Mouse (Mus musculus) inflammation-experienced regulatory T-cells, adult 6 months (primary cell): ENCODE data around the gene Tead1. TPM values are rescaled to one million over a fixed set of nuclear protein-coding genes. Genes with fewer than 3 reads are reported as not detected.
"Not testable (repeated sequence)": the region's sequence is repeated elsewhere in the genome, so short reads cannot be mapped to it uniquely, and the experiment has no call there.

ENCODE experiments used
- ATAC-seq: one replicate; pipeline ENCODE4 v1.8.0; 2017
- polyA plus RNA-seq, 3 experiments: library from polyadenylated mRNA; unstranded; fragments of 100-300 nt; shearing (Covaris generic); gene quantifications; one replicate each; pipeline ENCODE4 v1.2.1; 2017

Gene Tead1
- polyA plus RNA-seq, 3 experiments from 2014 or later: 0.36 to 0.39 TPM; not detected in 1

DNA sequence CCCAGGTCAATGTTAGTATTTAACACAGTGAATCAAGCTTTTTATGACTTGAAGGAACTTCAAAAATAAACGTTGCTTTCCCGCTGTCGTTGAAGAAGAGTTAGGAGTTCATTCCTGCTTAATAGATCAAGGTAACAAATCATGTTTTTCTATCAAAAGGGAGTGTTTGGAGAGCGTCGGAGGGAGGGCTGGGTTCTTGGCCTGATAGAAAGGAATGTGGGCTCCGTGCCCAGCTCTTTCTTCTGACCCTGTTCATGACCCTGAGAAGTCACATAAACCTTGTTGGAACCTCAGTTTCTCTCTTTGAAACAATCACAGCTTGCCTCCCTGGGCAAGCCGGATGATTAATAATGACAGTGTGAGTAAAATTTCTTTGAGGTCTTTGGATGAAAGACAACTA, 251.6 kb downstream of the Tead1 start:
- no peak for ATAC-seq

DNA sequence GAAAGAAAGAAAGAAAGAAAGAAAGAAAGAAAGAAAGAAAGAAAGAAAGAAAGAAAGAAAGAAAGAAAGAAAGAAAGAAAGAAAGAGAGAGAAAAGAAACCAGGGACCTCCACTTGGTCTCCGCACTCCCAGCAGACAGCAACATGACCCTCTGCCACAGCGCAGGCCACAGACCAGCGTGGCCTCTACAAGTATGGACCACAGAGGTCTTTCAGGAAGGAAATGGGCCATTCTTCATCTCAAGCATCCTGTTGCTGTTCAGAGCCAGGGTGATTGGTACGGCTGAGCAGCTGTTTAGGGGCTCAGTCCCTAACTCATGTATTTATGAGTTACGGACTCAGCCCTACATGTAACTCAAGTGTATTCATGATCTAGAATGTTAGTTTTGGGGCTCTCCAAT, 256.8 kb downstream of the Tead1 start:
- not testable (repeated sequence) for ATAC-seq

DNA sequence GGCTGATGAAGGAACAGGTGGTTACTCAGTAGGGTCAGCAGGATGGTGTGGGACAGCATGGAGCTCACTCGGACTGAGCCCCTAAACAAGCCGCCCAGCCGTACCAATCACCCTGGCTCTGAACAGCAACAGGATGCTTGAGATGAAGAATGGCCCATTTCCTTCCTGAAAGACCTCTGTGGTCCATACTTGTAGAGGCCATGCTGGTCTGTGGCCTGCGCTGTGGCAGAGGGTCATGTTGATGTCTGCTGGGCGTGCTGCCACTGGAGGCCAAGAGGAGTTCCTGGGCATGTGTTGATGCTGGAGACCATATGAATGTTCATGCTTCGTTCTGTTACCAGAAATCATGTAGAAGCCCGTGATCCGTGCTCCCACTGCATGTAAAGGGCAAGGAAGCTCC, 258.0 kb downstream of the Tead1 start:
- ATAC-seq: no peak

DNA sequence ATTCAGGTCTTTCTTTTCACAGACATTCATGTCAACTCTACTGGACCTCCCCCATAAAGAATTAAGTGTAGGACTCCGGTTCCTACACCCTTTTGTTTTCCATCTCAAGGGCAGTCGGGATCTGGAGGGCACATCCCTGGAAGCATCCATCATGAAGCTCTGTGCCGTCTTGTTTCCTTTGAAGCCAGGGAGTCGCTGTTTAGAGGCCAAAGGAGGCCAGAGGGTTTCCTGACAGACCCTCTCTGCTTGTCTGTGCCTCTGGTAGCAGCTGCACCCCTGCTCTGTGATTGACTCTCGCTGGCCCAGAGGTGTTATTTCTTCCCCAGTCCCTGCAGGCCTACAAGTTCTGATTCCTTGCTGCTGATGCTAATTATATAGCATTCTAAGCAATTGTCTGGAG, 259.8 kb downstream of the Tead1 start:
- no peak for ATAC-seq

DNA sequence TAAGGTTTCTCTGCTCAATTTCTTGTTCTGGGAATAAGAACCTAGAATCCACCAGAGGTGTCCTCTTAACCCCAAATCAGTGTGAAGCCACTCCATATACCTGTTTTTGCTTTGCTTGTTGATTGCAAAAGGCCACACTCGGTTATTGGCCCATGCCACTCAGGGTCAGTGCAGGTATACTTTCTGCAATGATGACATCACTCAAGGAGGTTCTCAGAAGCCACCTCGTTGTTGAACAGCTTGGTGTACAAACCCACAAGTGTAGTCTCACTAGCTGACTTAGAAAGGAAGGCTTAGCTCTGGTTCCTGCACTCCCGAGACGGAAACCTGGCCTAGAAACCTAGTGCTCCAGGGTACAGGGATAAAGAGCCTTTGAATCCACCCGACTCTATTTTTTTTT, 263.4 kb downstream of the Tead1 start:
- no peak for ATAC-seq

DNA sequence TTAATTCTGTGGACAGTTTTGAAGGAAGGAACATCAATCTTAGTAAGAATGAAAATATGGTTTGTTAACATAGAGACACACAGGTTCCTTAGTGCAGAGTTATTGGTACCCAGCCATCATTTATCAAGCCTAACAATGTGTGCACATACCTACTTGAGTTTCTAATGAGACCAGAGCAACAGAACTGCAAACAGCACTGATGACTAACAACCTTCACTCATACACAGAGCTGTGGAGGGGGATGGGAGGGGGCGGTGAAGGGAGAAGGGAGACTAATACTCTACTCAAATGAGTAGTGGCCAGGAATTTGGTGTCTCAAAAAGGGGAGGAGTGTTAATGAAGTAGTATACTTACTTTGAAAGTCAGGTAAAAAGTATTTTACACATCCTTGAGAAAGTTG, 263.9 kb downstream of the Tead1 start:
- no peak for ATAC-seq

DNA sequence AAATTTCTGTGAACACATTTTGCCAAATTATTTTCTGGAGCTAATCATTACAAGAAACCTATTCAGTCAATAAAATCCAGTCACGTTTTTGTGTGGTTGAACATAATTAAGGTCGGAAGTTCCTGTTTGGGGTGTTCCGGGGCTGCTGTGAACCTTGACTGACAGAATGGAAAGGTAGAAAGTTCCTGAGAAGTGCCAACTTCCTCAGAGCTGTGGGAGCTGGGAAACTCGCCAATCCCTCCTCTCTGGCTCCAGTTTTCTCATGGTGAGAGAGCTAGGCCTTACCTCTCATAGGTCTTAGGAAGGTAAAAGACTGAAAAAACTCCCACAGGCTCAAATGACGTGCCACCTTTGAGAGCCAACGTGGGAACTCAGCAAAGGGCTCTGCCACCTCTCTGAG, 267.6 kb downstream of the Tead1 start:
- no peak for ATAC-seq

DNA sequence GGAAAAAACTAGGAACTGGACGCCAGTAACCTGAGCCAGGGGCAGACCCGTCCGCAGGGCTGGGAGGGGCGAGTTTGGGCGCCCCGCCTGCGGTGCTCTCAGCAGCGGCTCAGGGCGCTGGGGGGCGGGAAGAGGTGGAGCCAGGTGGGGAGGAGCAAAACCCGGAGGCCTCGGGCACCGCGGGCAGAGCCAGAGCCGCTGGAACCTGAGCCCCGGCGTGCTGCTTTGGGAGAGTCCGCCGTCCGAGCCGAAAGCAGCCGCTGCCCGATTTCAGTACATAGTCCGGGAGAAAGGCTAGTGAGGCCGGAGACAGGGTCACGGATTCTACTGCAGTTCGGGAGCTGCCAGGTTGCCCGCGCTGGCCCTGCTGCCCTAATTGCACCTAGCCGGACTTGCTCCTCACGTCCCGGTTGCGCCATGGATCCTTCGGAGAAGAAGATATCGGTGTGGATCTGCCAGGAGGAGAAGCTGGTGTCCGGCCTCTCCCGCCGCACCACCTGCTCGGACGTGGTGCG, 274.7 kb downstream of the Tead1 start, which contains the start of gene Rassf10:
Rassf10 (plus strand) TSS at position 186 of the 515 bp plus-strand sequence.
- no peak for ATAC-seq

DNA sequence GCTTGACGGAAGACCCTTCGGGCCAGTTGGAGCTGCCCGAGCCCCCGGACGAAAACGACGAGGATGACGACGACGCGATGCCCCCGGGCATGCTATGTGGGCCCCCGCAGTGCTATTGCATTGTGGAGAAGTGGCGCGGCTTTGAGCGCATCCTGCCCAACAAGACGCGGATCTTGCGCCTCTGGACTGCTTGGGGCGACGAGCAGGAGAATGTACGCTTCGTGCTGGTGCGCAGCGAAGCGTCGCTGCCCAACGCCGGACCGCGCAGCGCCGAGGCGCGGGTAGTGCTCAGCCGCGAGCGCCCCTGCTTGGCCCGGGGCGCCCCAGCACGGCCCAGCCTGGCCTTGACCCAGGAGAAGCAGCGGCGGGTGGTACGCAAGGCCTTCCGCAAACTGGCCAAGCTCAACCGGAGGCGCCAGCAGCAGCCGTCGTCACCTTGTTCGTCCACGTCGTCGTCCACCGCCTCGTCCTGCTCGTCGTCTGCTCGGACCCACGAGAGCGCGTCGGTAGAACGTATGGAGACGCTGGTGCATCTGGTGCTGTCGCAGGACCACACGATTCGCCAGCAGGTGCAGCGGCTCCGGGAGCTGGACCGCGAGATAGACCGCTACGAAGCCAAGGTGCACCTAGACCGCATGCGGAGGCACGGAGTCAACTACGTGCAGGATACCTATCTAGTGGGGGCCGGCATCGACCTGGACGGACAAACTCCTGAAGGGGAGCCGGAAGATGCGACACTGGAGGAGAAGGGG, 275.4 kb downstream of the Tead1 start:
- no peak for ATAC-seq

DNA sequence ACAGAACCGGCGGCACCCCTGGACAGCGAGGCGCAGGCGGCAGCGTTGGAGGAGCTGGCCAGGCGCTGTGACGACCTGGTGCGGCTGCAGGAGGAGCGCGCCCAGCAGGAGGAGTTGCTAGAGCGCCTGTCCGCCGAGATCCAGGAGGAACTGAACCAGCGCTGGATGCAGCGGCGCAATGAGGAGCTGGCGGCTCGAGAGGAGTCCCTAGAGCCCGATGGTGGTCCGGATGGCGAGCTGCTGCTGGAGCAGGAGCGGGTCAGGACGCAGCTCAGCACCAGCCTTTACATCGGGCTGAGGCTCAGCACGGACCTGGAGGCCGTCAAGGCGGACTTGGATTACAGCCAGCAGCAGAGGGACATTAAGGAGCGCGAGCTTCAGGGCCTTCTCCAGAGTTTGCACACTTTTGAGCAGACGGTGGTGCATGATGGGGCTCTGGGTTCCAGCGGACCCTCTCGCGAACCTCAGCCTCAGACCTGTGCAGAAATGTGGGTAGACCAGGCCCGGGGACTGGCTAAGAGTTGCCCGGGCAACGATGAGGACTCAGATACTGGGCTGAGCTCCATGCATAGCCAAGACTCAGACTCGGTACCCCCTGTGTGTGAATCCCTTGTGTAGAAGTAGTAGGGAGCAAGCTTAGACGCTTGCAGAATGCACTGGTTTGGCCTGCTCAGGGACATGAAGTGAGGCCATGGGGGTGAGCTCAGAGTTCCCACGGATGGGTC, 276.1 kb downstream of the Tead1 start:
- no peak for ATAC-seq

DNA sequence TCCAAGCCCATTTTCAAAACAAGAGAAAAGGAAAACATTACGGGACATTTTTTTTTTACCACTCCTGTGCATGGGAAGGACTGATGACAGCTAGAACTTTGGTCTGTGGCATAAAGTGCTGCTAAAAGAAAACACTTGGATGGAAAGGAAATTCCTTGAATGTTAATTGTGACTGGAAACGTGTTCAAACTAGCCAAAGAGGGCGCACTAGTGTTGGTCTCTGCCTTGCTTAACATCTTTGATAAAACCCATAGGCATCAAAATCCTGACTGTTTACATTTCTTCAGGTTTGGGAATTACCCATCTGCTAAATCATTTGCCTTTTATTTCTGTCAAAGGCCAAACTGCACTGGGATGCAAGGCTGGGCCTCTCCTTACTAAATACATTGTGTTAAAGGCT, 276.8 kb downstream of the Tead1 start:
- no peak for ATAC-seq
